Mouse (Mus musculus) B cell, adult 67 days (primary cell): ENCODE results near the gene Pard3b. TPM values are rescaled to one million over a fixed set of nuclear protein-coding genes. Genes with fewer than 3 reads are reported as not detected.

ENCODE experiments used
- total RNA-seq, 2 experiments: library from RNA; stranded (reverse); gene quantifications; 4 replicates each; pipeline ENCODE4 v1.2.4; 2023

The Pard3b gene
- 1 to 10 TPM; 5.3 to 6.2 TPM for total RNA-seq

GRCm38 (mm10) chr1:61638347-61639111 lies at the start of gene Pard3b:
Pard3b (plus strand) TSS chr1:61638824.

